Mouse (Mus musculus) retina, postnatal 1 day (tissue): ENCODE data around the gene Naa38.
"Not testable (repeated sequence)": the region's sequence is repeated elsewhere in the genome, so short reads cannot be mapped to it uniquely, and the experiment has no call there.

Experiments
- DNase-seq: peaks from one replicate; pipeline ENCODE4 v3.0.0-alpha.2; 2012

The Naa38 gene

GRCm38 (mm10) chr11:69373223-69373965 is 21.9 kb upstream of the Naa38 start:
- no peak for DNase-seq

DNA sequence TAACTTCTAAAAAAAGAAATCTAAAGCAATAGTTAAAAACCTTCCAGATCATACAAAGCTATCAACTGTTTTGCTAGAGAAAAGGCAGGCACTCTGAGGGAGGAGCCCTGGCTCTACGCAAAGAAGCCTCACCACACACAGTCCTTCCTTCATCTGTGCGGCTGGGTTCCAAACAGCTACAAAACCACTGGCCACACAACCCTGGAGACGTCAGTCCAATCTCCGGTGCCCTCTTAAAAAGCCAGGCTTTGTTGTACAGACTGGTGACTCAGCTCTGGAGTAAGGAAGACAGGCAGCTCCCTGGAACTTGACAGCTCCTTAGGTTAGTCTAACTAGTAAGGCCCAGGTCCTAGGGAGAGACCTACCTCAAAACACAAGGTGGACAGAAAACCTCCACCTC is 19.6 kb upstream of the Naa38 start:
- DNase-seq = no peak

- no peak for DNase-seq
These were observed 17.5 kb upstream of the Naa38 start for GRCm38 (mm10) chr11:69377766-69378165.

- DNase-seq = no peak
These were observed 15.7 kb upstream of the Naa38 start for GRCm38 (mm10) chr11:69379600-69379999.

DNA sequence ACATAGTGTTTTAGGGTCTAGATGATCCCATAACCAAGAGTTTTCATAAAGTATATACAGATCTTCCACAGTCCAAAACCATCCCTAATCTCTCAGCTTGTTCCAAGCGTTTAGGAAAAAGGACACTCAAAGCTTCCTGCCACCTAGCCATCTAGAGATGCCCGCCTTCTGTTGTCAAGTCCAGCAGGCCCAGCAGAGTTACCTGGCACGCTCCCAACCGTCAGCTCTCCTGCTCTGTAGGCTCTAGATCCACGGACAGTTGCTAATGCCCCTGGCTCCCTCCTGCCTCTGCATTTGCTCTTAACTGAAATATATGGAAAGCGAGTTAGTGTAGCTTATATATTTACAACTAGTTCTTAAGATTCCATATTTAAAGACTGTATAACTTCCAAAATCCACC is 13.9 kb upstream of the Naa38 start:
- no peak for DNase-seq

DNA sequence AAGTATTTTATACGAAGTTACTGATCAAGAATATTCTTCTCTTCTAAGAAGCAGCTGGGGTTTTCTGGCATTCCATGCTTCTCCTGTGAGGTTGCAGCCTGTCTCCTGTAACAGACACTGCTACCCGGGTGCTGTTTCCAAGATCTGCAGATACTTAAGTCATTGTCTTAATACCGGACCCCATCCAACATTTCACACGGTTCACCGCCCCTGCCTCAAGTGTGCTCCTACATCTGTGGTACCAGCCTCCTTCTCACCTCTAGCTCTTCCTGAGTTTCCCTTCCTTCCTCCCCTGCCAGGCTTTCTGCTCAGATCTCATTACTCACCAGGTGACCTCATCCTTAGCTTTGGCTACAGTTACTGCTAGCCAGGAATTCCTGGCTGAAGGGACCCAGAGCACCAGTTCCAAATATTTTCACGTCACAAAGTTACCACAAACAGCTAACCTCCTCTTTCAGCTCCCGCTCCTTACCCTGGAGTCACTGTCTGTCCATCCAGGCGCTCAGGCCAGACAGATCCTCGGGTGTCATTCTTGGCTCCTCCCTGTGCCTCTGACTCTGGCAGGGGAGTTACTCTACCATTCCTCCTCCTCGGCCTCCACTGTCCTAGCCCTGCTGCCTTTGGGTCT is 12.7 kb upstream of the Naa38 start:
- DNase-seq = no peak

DNA sequence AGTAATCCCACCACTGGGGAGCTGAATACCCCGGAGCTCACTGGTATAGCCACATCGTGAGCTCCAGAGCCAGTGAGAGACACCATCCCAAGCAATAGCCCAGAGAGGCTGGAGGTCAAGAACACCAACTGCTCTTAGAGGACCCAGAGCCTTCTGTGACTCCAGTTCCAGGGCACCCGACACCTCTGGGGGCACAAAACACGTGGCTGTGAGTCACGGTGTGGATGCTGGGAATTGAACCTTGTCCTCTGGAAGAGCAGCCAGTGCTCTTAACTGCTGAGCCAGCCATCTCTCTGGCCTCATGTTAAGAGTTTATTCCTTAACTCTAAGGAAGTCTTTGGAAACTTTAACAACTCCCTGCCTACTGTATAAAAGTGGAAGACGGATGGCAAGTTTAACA is 10.3 kb upstream of the Naa38 start:
- DNase-seq = no peak

DNA sequence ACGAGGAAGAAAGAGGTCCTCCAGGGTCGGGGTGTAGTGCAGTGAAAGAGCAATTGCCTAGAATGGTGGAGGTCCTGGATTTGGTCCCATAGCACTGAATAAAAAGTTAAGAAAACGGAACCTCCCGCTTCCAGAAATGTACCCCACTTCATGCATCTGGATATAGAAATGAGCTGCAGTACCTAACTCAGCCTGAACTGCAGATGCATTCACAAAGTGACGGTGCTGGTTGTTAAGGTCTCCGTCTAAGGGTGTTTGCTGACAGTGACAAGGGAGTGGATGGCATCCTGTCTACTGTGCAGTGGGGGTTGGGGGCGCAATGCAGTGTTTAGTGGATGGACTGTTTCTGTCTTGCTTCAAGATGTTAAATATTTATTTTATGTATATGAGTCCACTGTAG is 8.5 kb upstream of the Naa38 start:
- peak; percentile 4 for DNase-seq

DNA sequence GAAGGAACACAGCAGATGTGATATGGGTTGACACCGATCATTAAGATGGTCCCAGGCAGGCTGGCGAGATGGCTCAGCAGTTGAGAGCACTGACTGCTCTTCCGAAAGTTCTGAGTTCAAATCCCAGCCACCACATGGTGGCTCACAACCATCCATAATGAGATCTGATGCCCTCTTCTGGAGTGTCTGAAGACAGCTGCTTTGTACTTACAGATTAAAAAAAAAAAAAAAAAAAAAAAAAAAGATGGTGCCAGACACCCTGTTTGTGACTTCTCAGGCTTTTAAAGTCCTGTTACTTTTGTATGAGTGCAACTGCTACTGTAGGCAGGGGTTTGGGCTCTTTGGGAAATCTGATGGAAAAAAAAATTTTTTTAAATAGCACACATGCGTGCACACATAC is 6.6 kb upstream of the Naa38 start:
- DNase-seq = no peak

DNA sequence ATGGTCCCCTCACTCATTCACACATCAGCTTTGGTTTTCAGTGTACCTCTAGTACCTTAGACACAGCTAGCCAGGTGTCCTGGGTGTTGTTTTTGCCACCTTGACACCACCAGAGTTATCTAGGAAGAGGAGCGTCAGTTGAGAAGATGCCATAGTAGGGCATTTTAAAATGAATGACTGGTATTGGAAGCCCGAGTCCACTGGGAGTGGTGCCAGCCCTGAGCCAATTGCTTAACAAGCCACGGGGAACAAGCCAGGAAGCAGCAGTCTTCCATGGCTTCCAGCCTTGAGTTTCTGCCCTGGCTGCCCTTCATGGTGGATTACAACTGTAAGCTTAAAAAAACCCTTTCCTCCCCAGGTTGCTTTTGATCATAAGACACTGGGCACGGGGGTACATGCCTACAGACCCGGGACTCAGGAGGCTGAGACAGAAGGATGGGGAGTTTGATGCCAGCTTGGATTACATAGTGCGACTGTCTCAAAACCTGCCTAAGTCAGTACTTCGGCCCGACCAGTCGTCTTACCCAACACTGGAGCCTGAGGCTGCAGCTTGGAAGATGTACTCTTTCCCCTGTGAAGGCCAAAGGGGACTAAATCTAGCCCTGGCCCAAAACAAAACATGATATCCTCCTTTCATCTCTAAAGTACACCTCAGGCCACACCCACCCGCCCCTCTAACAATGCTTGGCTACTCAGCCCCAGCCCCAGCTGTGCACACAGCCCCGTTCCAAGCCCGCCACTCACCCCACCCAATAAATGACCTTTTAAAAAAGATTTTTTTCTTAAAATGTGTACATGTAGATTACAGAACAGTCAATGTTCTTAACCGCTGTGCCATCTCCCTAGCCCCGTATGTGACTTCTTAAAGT is 5.5 kb upstream of the Naa38 start:
- DNase-seq = no peak

DNA sequence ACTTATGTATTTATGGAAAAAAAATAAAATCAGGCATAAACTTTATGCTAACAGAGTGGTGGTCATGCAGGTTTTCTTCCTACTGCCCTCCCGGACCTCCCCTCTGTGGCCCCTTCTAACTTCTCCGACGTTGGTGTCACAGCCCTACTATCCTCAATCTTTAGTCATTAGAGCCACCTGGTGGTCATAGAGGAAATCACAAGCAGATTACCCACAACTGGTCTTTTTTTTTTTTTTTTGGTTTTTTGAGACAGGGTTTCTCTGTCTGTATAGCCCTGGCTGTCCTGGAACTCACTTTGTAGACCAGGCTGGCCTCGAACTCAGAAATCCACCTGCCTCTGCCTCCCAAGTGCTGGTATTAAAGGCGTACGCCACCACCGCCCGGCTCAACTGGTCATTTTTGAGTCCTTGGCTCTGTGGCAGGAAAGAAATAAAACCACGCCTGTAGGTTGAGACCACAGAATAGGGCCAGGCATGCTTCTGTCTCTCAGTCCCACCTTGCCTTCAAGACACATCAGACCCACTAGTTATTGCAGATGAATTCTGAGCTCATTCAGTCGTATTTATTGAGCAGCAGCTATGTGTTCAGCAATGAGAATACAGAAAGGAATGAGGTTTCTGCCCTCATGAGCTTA is 4.8 kb upstream of the Naa38 start:
- peak; percentile 88 for DNase-seq

GRCm38 (mm10) chr11:69394591-69395167 is 608 bp upstream of the Naa38 start:
- not testable (repeated sequence) for DNase-seq

DNA sequence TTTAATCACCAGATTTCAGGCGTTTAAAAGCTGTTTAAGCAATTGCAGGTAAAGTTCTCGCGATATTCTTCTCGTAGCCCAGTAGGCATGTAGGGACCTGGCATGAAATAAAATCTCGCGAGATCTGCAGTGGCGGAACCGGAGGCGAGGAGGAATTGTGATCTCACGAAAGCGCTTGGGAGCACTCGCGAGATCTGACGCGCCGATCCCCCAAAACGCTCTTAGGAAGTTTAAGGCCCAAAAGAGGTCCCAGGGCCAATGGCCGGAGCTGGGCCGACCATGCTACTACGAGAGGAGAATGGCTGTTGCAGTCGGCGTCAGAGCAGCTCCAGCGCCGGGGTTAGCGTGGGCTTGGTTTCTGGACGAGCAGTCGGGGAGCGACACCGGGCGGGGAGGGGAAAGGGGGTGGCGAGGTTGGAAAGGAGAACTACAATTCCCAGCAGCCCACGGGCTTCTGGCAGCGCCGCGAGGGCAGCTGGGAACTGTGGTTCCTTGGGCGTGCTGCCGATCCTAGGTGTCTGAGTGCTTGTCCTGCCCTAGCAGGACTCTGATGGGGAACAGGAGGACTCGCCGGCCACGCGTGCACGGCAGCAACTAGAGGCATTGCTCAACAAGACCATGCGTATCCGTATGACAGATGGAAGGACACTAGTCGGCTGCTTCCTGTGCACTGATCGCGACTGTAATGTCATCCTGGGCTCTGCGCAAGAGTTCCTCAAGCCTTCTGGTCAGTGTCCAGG is 517 bp downstream of the Naa38 start:
- peak; percentile 100 for DNase-seq

- no peak for DNase-seq
These were observed 1.5 kb downstream of the Naa38 start for GRCm38 (mm10) chr11:69396772-69397171.

DNA sequence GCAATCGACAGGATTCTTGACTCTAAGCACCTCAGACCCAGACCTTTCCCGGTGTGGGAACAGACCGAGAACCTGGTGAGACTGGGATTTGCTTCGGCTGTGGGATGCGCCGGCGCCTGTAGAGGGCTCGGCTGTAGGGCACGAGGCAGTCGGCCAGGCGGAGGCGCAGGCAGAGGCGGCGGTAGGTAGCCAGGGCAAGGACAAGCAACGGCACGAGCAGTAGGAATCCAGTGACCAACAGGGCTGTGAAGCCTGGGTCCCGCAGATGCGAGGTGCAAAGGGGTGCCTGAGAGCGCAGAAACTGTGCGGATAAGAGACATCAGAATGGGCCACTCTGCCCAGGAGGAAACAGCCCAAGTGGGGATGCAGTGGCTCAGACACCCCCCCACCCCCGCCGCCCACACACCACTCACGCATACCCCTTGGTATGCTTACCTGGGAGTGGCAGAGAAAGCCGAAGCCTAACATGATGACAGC is 2.3 kb downstream of the Naa38 start:
- no peak for DNase-seq

GRCm38 (mm10) chr11:69398059-69398458 is 2.8 kb downstream of the Naa38 start, which contains the start of gene Tmem88:
Tmem88 (minus strand) TSS chr11:69398234.
- DNase-seq = peak; percentile 35

DNA sequence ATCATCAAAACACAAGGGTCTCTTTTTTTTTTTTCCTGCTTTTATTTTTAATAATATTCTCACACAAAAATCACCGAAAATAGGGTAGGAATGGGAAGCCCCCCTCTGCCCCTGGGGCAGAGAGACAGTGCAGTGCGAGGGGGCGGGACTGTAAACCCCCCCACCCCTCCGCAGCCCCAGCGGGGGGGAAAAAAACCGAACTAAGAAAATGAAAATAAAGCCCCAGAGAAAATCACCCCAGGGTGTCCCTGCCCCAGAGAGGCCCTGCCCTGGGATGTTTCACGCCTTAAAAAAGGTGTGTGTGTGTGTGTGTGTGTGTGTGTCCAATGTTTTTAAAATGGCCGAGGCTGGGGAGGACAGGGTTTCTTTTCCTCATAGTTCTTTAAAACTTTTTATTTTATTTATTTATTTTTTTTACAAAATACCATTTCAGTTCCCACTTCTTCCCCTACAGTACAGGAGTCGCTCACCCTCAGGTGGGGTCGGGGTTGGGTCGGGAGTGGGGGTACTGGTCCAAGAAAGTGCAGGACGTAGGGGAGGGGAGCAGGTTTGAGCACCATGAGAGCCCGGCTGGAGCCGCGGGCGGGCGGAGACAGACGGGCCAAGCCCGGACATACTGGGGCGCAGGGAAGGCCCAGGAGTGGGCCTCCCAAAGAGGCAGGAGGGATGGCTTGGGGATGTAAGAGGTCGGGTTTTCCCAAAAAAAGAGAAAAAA is 3.4 kb downstream of the Naa38 start:
- no peak for DNase-seq

GRCm38 (mm10) chr11:69399201-69400082 is 4.2 kb downstream of the Naa38 start:
- DNase-seq = peak; percentile 37

- no peak for DNase-seq
These were observed 5.0 kb downstream of the Naa38 start for GRCm38 (mm10) chr11:69400083-69400850.
